Mouse (Mus musculus): Measurements from ENCODE around the gene Rtn4r.

- TF ChIP-seq EP300 (IDR thresholded peaks at IDR 0.05): no peak
- no peak for TF ChIP-seq CTCF (IDR thresholded peaks at IDR 0.05)
Measured at GRCm38 (mm10) chr16:18169156-18169555, 41.7 kb downstream of the Rtn4r start.
